Mouse (Mus musculus): ENCODE results near the gene Sox6. TPM values are rescaled to one million over a fixed set of nuclear protein-coding genes. Genes with fewer than 3 reads are reported as not detected.

The Sox6 gene
- 13.1 and 16.1 TPM in 2 replicates for polyA plus RNA-seq (2012; rRNA removed)

DNA sequence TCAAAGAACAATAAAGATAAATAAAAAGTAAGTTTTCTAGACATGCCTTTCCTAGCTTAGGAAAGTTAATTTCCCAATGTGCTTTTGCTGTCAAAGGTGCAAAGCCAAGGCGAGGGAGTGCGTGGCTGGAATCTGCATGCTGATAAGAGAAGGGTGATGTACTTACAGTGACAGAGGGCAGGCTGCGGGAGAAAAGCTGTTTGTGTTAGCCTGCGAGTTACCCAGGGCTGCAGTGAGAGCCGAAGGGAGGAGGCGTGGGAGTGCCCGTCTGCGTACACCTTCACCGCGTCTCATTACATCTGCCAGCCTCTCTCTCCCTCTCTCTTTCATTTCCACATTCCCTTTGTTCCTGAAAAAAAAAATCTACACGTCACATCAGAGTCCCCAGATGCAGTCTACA, at the start of gene Sox6:
Gene Sox6, minus strand, starts transcription at position 286 of the 400 bp plus-strand sequence.

DNA sequence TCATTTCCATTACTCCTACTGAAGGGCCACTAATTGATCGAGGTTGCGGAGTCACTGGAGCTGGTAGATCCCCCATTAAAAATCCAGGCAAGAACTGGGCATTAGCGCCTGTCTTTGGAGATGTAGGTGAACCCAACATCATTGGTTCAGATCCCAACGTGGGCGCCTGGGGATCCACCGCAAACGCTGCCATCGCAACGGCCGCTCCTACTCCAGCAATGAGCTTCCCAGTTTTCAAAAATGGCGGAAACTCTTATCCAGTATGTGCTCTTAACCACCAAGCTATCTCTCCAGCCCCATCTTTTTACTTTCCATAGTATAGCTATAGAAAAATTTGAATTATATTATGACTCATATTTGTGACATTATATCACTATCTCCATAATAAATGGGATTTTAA, 45.8 kb upstream of the Sox6 start, which contains the start of gene Gm4353:
Gene Gm4353, minus strand, starts transcription at position 270 of the 400 bp plus-strand sequence.

DNA sequence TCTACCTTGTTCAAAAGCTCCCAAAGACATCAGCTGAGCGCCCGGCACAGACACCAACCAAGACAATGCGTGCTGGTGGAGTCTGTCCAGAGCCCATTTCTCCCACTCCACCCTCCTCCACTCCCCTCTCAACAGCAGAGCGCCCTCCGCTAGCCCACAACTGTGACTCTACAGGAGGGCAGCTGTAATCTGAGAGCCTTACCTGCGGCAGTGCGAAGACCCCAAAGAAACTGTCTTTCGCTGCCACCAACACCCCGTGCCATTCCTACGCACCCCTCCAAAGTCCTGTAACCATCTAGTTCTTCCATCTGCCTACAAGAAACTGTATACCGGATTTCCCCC, 571 bp upstream of the Sox6 start, which contains the start of gene 1110004F10Rik:
Gene 1110004F10Rik, plus strand, starts transcription at position 202 of the 342 bp plus-strand sequence.

Other genes starting within 250 kb of the Sox6 start
- gene 1110004F10Rik, start 601 bp upstream of the Sox6 start, polyA plus RNA-seq (2012; rRNA removed), result 62.3 and 64.3 TPM in 2 replicates
- gene Gm4353, start 45.8 kb upstream of the Sox6 start, polyA plus RNA-seq (2012; rRNA removed), result 0.50 and 0.61 TPM in 2 replicates

All from liver, embryonic 14 days (tissue).